Mouse (Mus musculus) ES-E14 (cell line): ENCODE measurements at regions not wholly inside any gene's neighbourhood (a gene's known extent, or its start where the extent isn't known, plus 50 kb on each side); places are given as distances from the start of the nearest gene placed in this dataset.

Source experiments
- DNase-seq: peaks from one replicate; pipeline ENCODE4 v3.0.0-alpha.2; 2013; ENCODE audit warnings: low read depth, low spot score
- H3K27ac ChIP-seq: 2 replicates; pipeline ENCODE4 v1.5.1; 2012; ENCODE audit warnings: low read depth, mild to moderate bottlenecking, low read length, moderate library complexity, mixed read lengths; ENCODE audit not compliant: poor library complexity, insufficient read depth, severe bottlenecking
- H3K36me3 ChIP-seq: 2 replicates; pipeline ENCODE4 v1.6.1; 2012; ENCODE audit warnings: mild to moderate bottlenecking, low read length, moderate library complexity, mixed read lengths; ENCODE audit not compliant: control insufficient read depth, poor library complexity, insufficient read depth, severe bottlenecking
- H3K4me1 ChIP-seq, 2 experiments: fragments of 150-350 bp in 1 of 2; sonication (generic) in 1 of 2; 2 replicates each; pipeline ENCODE4 v1.6.1; 2012; ENCODE audit warnings: low read length in 2 of 2, mild to moderate bottlenecking in 1 of 2, mixed read lengths in 1 of 2; ENCODE audit not compliant: control insufficient read depth in 2 of 2, insufficient read depth in 2 of 2, poor library complexity in 1 of 2
- H3K4me3 ChIP-seq, 2 experiments: fragments of 150-350 bp in 1 of 2; sonication (generic) in 1 of 2; 2 replicates each; pipeline ENCODE4 v1.5.1; 2012; ENCODE audit warnings: low read length in 2 of 2, low read depth in 1 of 2, mild to moderate bottlenecking in 1 of 2, mixed read lengths in 1 of 2; ENCODE audit not compliant: insufficient read depth in 1 of 2, poor library complexity in 1 of 2, severe bottlenecking in 1 of 2
- H3K9ac ChIP-seq: 2 replicates; pipeline ENCODE4 v1.6.1; 2012; ENCODE audit warnings: low read depth, mild to moderate bottlenecking, low read length, mixed read lengths; ENCODE audit not compliant: poor library complexity, insufficient read depth, severe bottlenecking
- H3K9me3 ChIP-seq: fragments of 150-350 bp; sonication (generic); 2 replicates; pipeline ENCODE4 v1.6.1; 2012; ENCODE audit warnings: low read depth, mild to moderate bottlenecking, low read length; ENCODE audit not compliant: control insufficient read depth, insufficient read depth
- CHD2 ChIP-seq: IDR thresholded peaks from 2 replicates; pipeline ENCODE4 v1.6.1; 2014; ENCODE audit warnings: mild to moderate bottlenecking, low read depth, low read length, inconsistent platforms
- HCFC1 ChIP-seq: IDR thresholded peaks from 2 replicates; pipeline ENCODE4 v1.6.1; 2012; ENCODE audit warnings: low read length, inconsistent platforms, borderline replicate concordance; ENCODE audit not compliant: insufficient read depth
- MAFK ChIP-seq: IDR thresholded peaks from 2 replicates; pipeline ENCODE4 v1.6.1; 2014; ENCODE audit warnings: mild to moderate bottlenecking, low read depth, low read length, inconsistent platforms; ENCODE audit not compliant: insufficient read depth
- ZC3H11A ChIP-seq: IDR thresholded peaks from 2 replicates; pipeline ENCODE4 v1.6.1; 2012; ENCODE audit warnings: low read depth, mild to moderate bottlenecking, inconsistent platforms, low read length, borderline replicate concordance
- ZNF384 ChIP-seq: IDR thresholded peaks from 2 replicates; pipeline ENCODE4 v1.6.1; 2012; ENCODE audit warnings: low read depth, low read length, inconsistent platforms
- in situ Hi-C, 2 experiments: fragments of 600-800 bp; cut with MboI; formaldehyde crosslinking; loops; one replicate each; pipeline ENCODE4 v1.15.1; 2025; ENCODE audit warnings: low sequenced_read_pairs in 2 of 2, inconsistent platforms in 1 of 2; ENCODE audit not compliant: unreplicated experiment in 2 of 2

GRCm38 (mm10) chr3:35349114-35349513 lies 404.8 kb upstream of the Atp11b start:
- H3K9ac ChIP-seq = no peak overlapping the region
- H3K4me3 ChIP-seq = no peak overlapping the region
- H3K4me1 ChIP-seq = no peaks in the 10 kb centered on the region
- in situ Hi-C loops = no loop called here
- no peak for TF ChIP-seq MAFK
- no peak for TF ChIP-seq ZC3H11A
- TF ChIP-seq CHD2 = no peak
- TF ChIP-seq HCFC1 = no peak
- no peaks in the 10 kb centered on the region for H3K9me3 ChIP-seq
- no peak for DNase-seq
- no peaks in the 10 kb centered on the region for H3K36me3 ChIP-seq
- H3K27ac ChIP-seq = no peak overlapping the region

- Histone ChIP-seq H3K36me3 (no peaks in the 10 kb centered on the region), H3K9ac (no peak overlapping the region), H3K9me3 (no peaks in the 10 kb centered on the region), H3K4me3 (no peak overlapping the region), H3K4me1 (no peaks in the 10 kb centered on the region), H3K27ac (no peak overlapping the region)
- no peak for TF ChIP-seq MAFK
- no peak for TF ChIP-seq ZC3H11A
- no peak for TF ChIP-seq ZNF384
- TF ChIP-seq CHD2 = no peak
- TF ChIP-seq HCFC1 = no peak
- in situ Hi-C loops = no loop called here
- DNase-seq = no peak
Measured at GRCm38 (mm10) chr3:35353442-35353841, 400.5 kb upstream of the Atp11b start.

GRCm38 (mm10) chr3:35353920-35354319 lies 400.0 kb upstream of the Atp11b start:
- Histone ChIP-seq H3K4me3 (no peak overlapping the region), H3K36me3 (no peaks in the 10 kb centered on the region), H3K4me1 (no peaks in the 10 kb centered on the region), H3K9me3 (no peaks in the 10 kb centered on the region), H3K9ac (no peak overlapping the region), H3K27ac (no peak overlapping the region)
- DNase-seq = no peak
- in situ Hi-C loops = no loop called here
- TF ChIP-seq CHD2 = no peak
- TF ChIP-seq ZNF384 = no peak
- TF ChIP-seq HCFC1 = no peak
- TF ChIP-seq MAFK = no peak
- no peak for TF ChIP-seq ZC3H11A

GRCm38 (mm10) chr3:35354356-35354755 lies 399.6 kb upstream of the Atp11b start:
- TF ChIP-seq HCFC1 (no peak), ZNF384 (no peak), ZC3H11A (no peak), MAFK (no peak), CHD2 (no peak)
- in situ Hi-C loops = no loop called here
- no peak for DNase-seq
- no peak overlapping the region for H3K9ac ChIP-seq
- no peaks in the 10 kb centered on the region for H3K9me3 ChIP-seq
- H3K36me3 ChIP-seq = no peaks in the 10 kb centered on the region
- no peak overlapping the region for H3K4me3 ChIP-seq
- H3K4me1 ChIP-seq = no peaks in the 10 kb centered on the region
- H3K27ac ChIP-seq = no peak overlapping the region

- Histone ChIP-seq H3K4me3 (no peak overlapping the region), H3K27ac (no peak overlapping the region), H3K4me1 (no peaks in the 10 kb centered on the region), H3K9ac (no peak overlapping the region), H3K36me3 (no peaks in the 10 kb centered on the region), H3K9me3 (no peaks in the 10 kb centered on the region)
- in situ Hi-C loops = no loop called here
- no peak for DNase-seq
- TF ChIP-seq ZC3H11A (no peak), MAFK (no peak), ZNF384 (no peak), CHD2 (no peak), HCFC1 (no peak)
Measured at GRCm38 (mm10) chr3:35357111-35357510, 396.8 kb upstream of the Atp11b start.
